Mouse (Mus musculus): ENCODE measurements around the gene Cfap206. TPM values are rescaled to one million over a fixed set of nuclear protein-coding genes. Genes with fewer than 3 reads are reported as not detected.

Cfap206 gene
- polyA plus RNA-seq, 2 experiments, result 0.20 to 0.76 TPM

DNA sequence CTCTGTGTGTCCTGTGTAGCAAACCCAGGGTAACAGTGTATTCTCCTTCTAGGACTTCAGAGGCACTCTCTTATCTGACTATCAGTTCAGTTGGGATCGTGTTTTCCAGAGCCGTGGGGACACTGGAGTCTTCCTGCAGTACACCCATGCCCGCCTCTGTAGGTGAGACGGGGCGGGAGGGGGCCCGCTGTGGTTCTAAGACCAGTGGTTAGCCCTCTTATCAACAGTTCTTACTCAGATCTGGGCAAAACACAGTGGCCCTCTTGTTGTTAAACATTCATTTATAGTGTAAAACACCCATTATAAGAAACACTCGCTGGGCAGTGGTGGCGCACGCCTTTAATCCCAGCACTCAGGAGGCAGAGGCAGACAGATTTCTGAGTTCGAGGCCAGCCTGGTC, 73.9 kb downstream of the Cfap206 start:
- H3K36me3 ChIP-seq (ENCODE audit: control insufficient read depth, insufficient read depth, low read length), result peaks cover 79% of the 10 kb centered on the region
- ATAC-seq (ENCODE audit: low FRiP score, low read depth), result no peak
- H3K4me1 ChIP-seq (ENCODE audit: control insufficient read depth, insufficient read depth, low read length), result no peaks in the 10 kb centered on the region
- 92% methylated on average over 10 of the region's 10 CpGs for WGBS
- H3K9ac ChIP-seq (ENCODE audit: low read depth, low read length, severe bottlenecking), result no peak overlapping the region
- H3K27ac ChIP-seq (replicated peaks; ENCODE audit: low read depth, low read length), result no peak overlapping the region
- no peak for DNase-seq (ENCODE audit: low spot score)
- H3K4me3 ChIP-seq (replicated peaks; ENCODE audit: low read length), result no peak overlapping the region
- H3K9me3 ChIP-seq (ENCODE audit: control insufficient read depth, low read length), result no peaks in the 10 kb centered on the region
- no peak overlapping the region for H3K4me2 ChIP-seq (replicated peaks; ENCODE audit: low read depth, low read length, severe bottlenecking)
- no peaks in the 10 kb centered on the region for H3K27me3 ChIP-seq (ENCODE audit: control insufficient read depth, insufficient read depth, low read length)
- TF ChIP-seq POLR2A (IDR thresholded peaks at IDR 0.05; ENCODE audit: borderline replicate concordance, extremely low read depth, insufficient read depth, insufficient read length), result no peak

- no peak overlapping the region for H3K4me2 ChIP-seq (replicated peaks; ENCODE audit: low read depth, low read length, severe bottlenecking)
- TF ChIP-seq POLR2A (IDR thresholded peaks at IDR 0.05; ENCODE audit: borderline replicate concordance, extremely low read depth, insufficient read depth, insufficient read length), result no peak
- DNase-seq (ENCODE audit: low spot score) (no peak), ATAC-seq (ENCODE audit: low FRiP score, low read depth) (no peak)
- H3K9me3 ChIP-seq (ENCODE audit: control insufficient read depth, low read length), result no peaks in the 10 kb centered on the region
- H3K4me3 ChIP-seq (replicated peaks; ENCODE audit: low read length), result no peak overlapping the region
- no peaks in the 10 kb centered on the region for H3K4me1 ChIP-seq (ENCODE audit: control insufficient read depth, insufficient read depth, low read length)
- WGBS, result 92% methylated on average over 7 of the region's 7 CpGs
- H3K9ac ChIP-seq (ENCODE audit: low read depth, low read length, severe bottlenecking), result no peak overlapping the region
- H3K36me3 ChIP-seq (ENCODE audit: control insufficient read depth, insufficient read depth, low read length), result peaks cover 69% of the 10 kb centered on the region
- H3K27ac ChIP-seq (replicated peaks; ENCODE audit: low read depth, low read length), result no peak overlapping the region
- no peaks in the 10 kb centered on the region for H3K27me3 ChIP-seq (ENCODE audit: control insufficient read depth, insufficient read depth, low read length)
Observed at GRCm38 (mm10) chr4:34653179-34653578, 76.8 kb downstream of the Cfap206 start.

GRCm38 (mm10) chr4:34644779-34645178, 85.2 kb downstream of the Cfap206 start:
- no peak overlapping the region for H3K9ac ChIP-seq (ENCODE audit: low read depth, low read length, severe bottlenecking)
- H3K36me3 ChIP-seq (ENCODE audit: control insufficient read depth, insufficient read depth, low read length), result peaks cover 61% of the 10 kb centered on the region
- DNase-seq (ENCODE audit: low spot score) (no peak), ATAC-seq (ENCODE audit: low FRiP score, low read depth) (no peak)
- no peaks in the 10 kb centered on the region for H3K9me3 ChIP-seq (ENCODE audit: control insufficient read depth, low read length)
- no peak overlapping the region for H3K4me2 ChIP-seq (replicated peaks; ENCODE audit: low read depth, low read length, severe bottlenecking)
- no peak overlapping the region for H3K27ac ChIP-seq (replicated peaks; ENCODE audit: low read depth, low read length)
- no peaks in the 10 kb centered on the region for H3K27me3 ChIP-seq (ENCODE audit: control insufficient read depth, insufficient read depth, low read length)
- no peak overlapping the region for H3K4me3 ChIP-seq (replicated peaks; ENCODE audit: low read length)
- no peak for TF ChIP-seq POLR2A (IDR thresholded peaks at IDR 0.05; ENCODE audit: borderline replicate concordance, extremely low read depth, insufficient read depth, insufficient read length)
- H3K4me1 ChIP-seq (ENCODE audit: control insufficient read depth, insufficient read depth, low read length), result no peaks in the 10 kb centered on the region

- peaks cover 30% of the 10 kb centered on the region for H3K36me3 ChIP-seq (ENCODE audit: control insufficient read depth, insufficient read depth, low read length)
- H3K27ac ChIP-seq (replicated peaks; ENCODE audit: low read depth, low read length), result no peak overlapping the region
- no peak overlapping the region for H3K9ac ChIP-seq (ENCODE audit: low read depth, low read length, severe bottlenecking)
- no peak for TF ChIP-seq POLR2A (IDR thresholded peaks at IDR 0.05; ENCODE audit: borderline replicate concordance, extremely low read depth, insufficient read depth, insufficient read length)
- H3K4me1 ChIP-seq (ENCODE audit: control insufficient read depth, insufficient read depth, low read length), result no peaks in the 10 kb centered on the region
- no peak overlapping the region for H3K4me2 ChIP-seq (replicated peaks; ENCODE audit: low read depth, low read length, severe bottlenecking)
- ATAC-seq (ENCODE audit: low FRiP score, low read depth) (no peak), DNase-seq (ENCODE audit: low spot score) (no peak)
- no peak overlapping the region for H3K4me3 ChIP-seq (replicated peaks; ENCODE audit: low read length)
- WGBS, result 95% methylated on average over 3 of the region's 3 CpGs
- no peaks in the 10 kb centered on the region for H3K9me3 ChIP-seq (ENCODE audit: control insufficient read depth, low read length)
- H3K27me3 ChIP-seq (ENCODE audit: control insufficient read depth, insufficient read depth, low read length), result no peaks in the 10 kb centered on the region
Observed at GRCm38 (mm10) chr4:34640731-34641130, 89.3 kb downstream of the Cfap206 start.

DNA sequence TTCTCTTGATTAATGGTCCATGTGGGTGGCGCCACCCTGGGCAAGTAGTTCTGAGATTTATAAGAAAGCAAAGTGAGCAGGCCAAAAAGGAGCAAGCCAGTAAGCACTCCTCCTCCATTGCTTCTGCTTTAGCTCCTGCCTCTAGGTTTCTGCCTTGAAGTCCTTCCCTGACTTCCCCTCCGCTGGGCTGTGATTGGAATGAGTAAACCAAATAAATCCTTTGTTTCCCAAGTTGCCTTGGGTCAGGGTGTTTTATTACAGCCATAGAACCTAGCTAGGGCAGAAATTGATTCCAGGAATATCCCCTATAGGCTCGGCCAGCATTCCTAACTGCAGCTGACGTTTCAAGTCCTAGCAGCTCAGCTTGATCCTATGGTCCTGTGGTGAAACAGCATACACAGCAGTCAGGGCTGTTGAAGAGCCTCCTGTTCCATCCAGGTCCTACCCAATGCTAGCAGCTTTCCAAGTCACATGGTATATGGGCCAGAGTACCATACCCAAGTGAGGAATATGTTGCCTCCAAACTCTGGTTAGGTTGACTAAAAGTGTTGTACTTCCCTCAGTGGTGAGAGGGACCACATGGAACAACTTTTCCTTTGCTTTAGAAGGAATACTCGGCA, 90.2 kb downstream of the Cfap206 start:
- Histone ChIP-seq H3K9ac (ENCODE audit: low read depth, low read length, severe bottlenecking) (no peak overlapping the region), H3K27me3 (ENCODE audit: control insufficient read depth, insufficient read depth, low read length) (no peaks in the 10 kb centered on the region), H3K36me3 (ENCODE audit: control insufficient read depth, insufficient read depth, low read length) (peaks cover 30% of the 10 kb centered on the region), H3K27ac (replicated peaks; ENCODE audit: low read depth, low read length) (no peak overlapping the region), H3K4me2 (replicated peaks; ENCODE audit: low read depth, low read length, severe bottlenecking) (no peak overlapping the region), H3K4me1 (ENCODE audit: control insufficient read depth, insufficient read depth, low read length) (no peaks in the 10 kb centered on the region), H3K4me3 (replicated peaks; ENCODE audit: low read length) (no peak overlapping the region), H3K9me3 (ENCODE audit: control insufficient read depth, low read length) (no peaks in the 10 kb centered on the region)
- TF ChIP-seq POLR2A (IDR thresholded peaks at IDR 0.05; ENCODE audit: borderline replicate concordance, extremely low read depth, insufficient read depth, insufficient read length), result no peak
- WGBS, result 49% methylated on average over 5 of the region's 5 CpGs
- peak; percentile 74 for ATAC-seq (ENCODE audit: low FRiP score, low read depth)
- peak; percentile 50 for DNase-seq (ENCODE audit: low spot score)

Other genes with a start within 250 kb of the Cfap206 start
- 80.9 and 84.1 TPM in 2 replicates for gene Akirin2, start 179.3 kb downstream of the Cfap206 start, polyA plus RNA-seq (2012; rRNA removed)
- 55.3 and 65.7 TPM in 2 replicates for gene Akirin2, start 179.3 kb downstream of the Cfap206 start, polyA plus RNA-seq (2014; fragmentation: Nextera tagmentation; extraction: Ambion mirVana)
- gene Orc3, start 115.3 kb downstream of the Cfap206 start, polyA plus RNA-seq (2012; rRNA removed), result 56.9 and 59.4 TPM in 2 replicates
- gene Orc3, start 115.3 kb downstream of the Cfap206 start, polyA plus RNA-seq (2014; fragmentation: Nextera tagmentation; extraction: Ambion mirVana), result 93.3 and 94.0 TPM in 2 replicates
- gene Rars2, start 115.2 kb downstream of the Cfap206 start, polyA plus RNA-seq (2012; rRNA removed), result 30.4 and 42.3 TPM in 2 replicates
- 54.0 and 62.9 TPM in 2 replicates for gene Rars2, start 115.2 kb downstream of the Cfap206 start, polyA plus RNA-seq (2014; fragmentation: Nextera tagmentation; extraction: Ambion mirVana)
- gene Slc35a1, start 42.8 kb downstream of the Cfap206 start, polyA plus RNA-seq (2012; rRNA removed), result 24.7 and 26.8 TPM in 2 replicates
- 34.5 and 39.4 TPM in 2 replicates for gene Slc35a1, start 42.8 kb downstream of the Cfap206 start, polyA plus RNA-seq (2014; fragmentation: Nextera tagmentation; extraction: Ambion mirVana)
- not detected in 2 replicates for gene Gm136, start 26.1 kb upstream of the Cfap206 start, polyA plus RNA-seq (2012; rRNA removed)
- gene Gm136, start 26.1 kb upstream of the Cfap206 start, polyA plus RNA-seq (2014; fragmentation: Nextera tagmentation; extraction: Ambion mirVana), result not detected in 2 replicates
- gene Smim8, start 48.2 kb upstream of the Cfap206 start, polyA plus RNA-seq (2012; rRNA removed), result 14.5 and 20.1 TPM in 2 replicates
- 50.2 and 53.2 TPM in 2 replicates for gene Smim8, start 48.2 kb upstream of the Cfap206 start, polyA plus RNA-seq (2014; fragmentation: Nextera tagmentation; extraction: Ambion mirVana)
- gene Zfp292, start 152.8 kb upstream of the Cfap206 start, polyA plus RNA-seq (2012; rRNA removed), result 10.3 and 11.9 TPM in 2 replicates
- gene Zfp292, start 152.8 kb upstream of the Cfap206 start, polyA plus RNA-seq (2014; fragmentation: Nextera tagmentation; extraction: Ambion mirVana), result 23.2 and 27.3 TPM in 2 replicates
- gene Cga, start 163.6 kb upstream of the Cfap206 start, polyA plus RNA-seq (2012; rRNA removed), result not detected in 2 replicates
- not detected in 2 replicates for gene Cga, start 163.6 kb upstream of the Cfap206 start, polyA plus RNA-seq (2014; fragmentation: Nextera tagmentation; extraction: Ambion mirVana)

Data from limb, embryonic 14.5 days (tissue).